Mouse (Mus musculus) forebrain, postnatal 0 days (tissue): ENCODE measurements around the gene Nagpa. TPM values are rescaled to one million over a fixed set of nuclear protein-coding genes. Genes with fewer than 3 reads are reported as not detected.

Experiments
- ATAC-seq: fragments of 200-750 bp; cut with Nextera tagmentation; 2 replicates; pipeline ENCODE4 v1.8.0; 2017; ENCODE audit warnings: mild to moderate bottlenecking, moderate library complexity
- DNase-seq: peaks from one replicate; pipeline ENCODE4 v3.0.0-alpha.2; 2015
- H3K27ac ChIP-seq: fragments of 300-500 bp; sonication (generic); 2 replicates; pipeline ENCODE4 v1.5.1; 2014; ENCODE audit warnings: low read depth, mild to moderate bottlenecking, antibody characterized with exemption, low read length, moderate library complexity, mixed read lengths
- H3K27me3 ChIP-seq: fragments of 300-500 bp; sonication (generic); 2 replicates; pipeline ENCODE4 v1.6.1; 2014; ENCODE audit warnings: mild to moderate bottlenecking, low read length, mixed read lengths; ENCODE audit not compliant: insufficient read depth
- H3K36me3 ChIP-seq: fragments of 300-500 bp; sonication (generic); 2 replicates; pipeline ENCODE4 v1.6.1; 2014; ENCODE audit warnings: mild to moderate bottlenecking, moderate library complexity; ENCODE audit not compliant: insufficient read depth
- H3K4me1 ChIP-seq: fragments of 300-500 bp; sonication (generic); 2 replicates; pipeline ENCODE4 v1.6.1; 2014; ENCODE audit warnings: antibody characterized with exemption; ENCODE audit not compliant: insufficient read depth
- H3K4me2 ChIP-seq: fragments of 300-500 bp; sonication (generic); 2 replicates; pipeline ENCODE4 v1.6.1; 2014; ENCODE audit warnings: low read depth, mild to moderate bottlenecking, moderate library complexity
- H3K4me3 ChIP-seq: fragments of 300-500 bp; sonication (generic); 2 replicates; pipeline ENCODE4 v1.5.1; 2014; ENCODE audit warnings: low read depth, low read length, mixed read lengths
- H3K9ac ChIP-seq: fragments of 300-500 bp; sonication (generic); 2 replicates; pipeline ENCODE4 v1.6.1; 2014; ENCODE audit warnings: mild to moderate bottlenecking
- H3K9me3 ChIP-seq: fragments of 300-500 bp; sonication (generic); 2 replicates; pipeline ENCODE4 v1.6.1; 2016; ENCODE audit warnings: low read length
- CTCF ChIP-seq: sonication (generic); IDR thresholded peaks from 2 replicates; pipeline ENCODE4 v1.5.1; 2016; ENCODE audit warnings: antibody characterized with exemption, control low read depth, low read depth
- WGBS: fragments of 180-500 bp; shearing (Covaris S2); extraction: QIAGEN DNeasy Blood & Tissue Kit; methylation state at CpG from one replicate; pipeline ENCODE4 v1.1.7; 2014; 5-methylcytosine and 5-hydroxymethylcytosine counted together
- polyA plus RNA-seq: library from polyadenylated mRNA; unstranded; fragments of >200 nt; fragmentation: Nextera tagmentation; extraction: Ambion mirVana; gene quantifications from 2 replicates; pipeline ENCODE4 v1.2.1, GENCODE M21; 2015
- total RNA-seq: library from RNA; depleted of rRNA; stranded (reverse); fragments of >200 nt; gene quantifications from 2 replicates; pipeline ENCODE4 v1.2.3, GENCODE M21; 2014

Nagpa gene
- total and polyA plus RNA-seq, 2 experiments from 2014 or later, result 8.8 to 8.9 TPM

- peaks cover 6% of the 10 kb centered on the region; the same call in 1 of the 2 replicates for H3K4me1 ChIP-seq
- ATAC-seq (peak; percentile 32), DNase-seq (no peak)
- no peaks in the 10 kb centered on the region for H3K27me3 ChIP-seq
- no peak overlapping the region for H3K27ac ChIP-seq
- H3K9me3 ChIP-seq, result no peaks in the 10 kb centered on the region
- no peaks in the 10 kb centered on the region; the same call in 1 of the 2 replicates for H3K36me3 ChIP-seq
- peak overlapping the region; percentile 67 for H3K4me3 ChIP-seq
- TF ChIP-seq CTCF, result no peak
- peak overlapping the region; percentile 98 for H3K4me2 ChIP-seq
- H3K9ac ChIP-seq, result peak overlapping the region; percentile 63
- WGBS, result 1% methylated on average over 36 of the region's 36 CpGs
These were observed 612 bp downstream of the Nagpa start for GRCm38 (mm10) chr16:5203200-5203599.

GRCm38 (mm10) chr16:5202681-5203080 lies 1.1 kb downstream of the Nagpa start:
- Histone ChIP-seq H3K4me3 (peak overlapping the region; percentile 67), H3K9me3 (no peaks in the 10 kb centered on the region), H3K27ac (no peak overlapping the region), H3K27me3 (no peaks in the 10 kb centered on the region), H3K9ac (no peak overlapping the region), H3K36me3 (peaks cover 2% of the 10 kb centered on the region; the same call in 1 of the 2 replicates), H3K4me1 (peaks cover 6% of the 10 kb centered on the region; the same call in 1 of the 2 replicates), H3K4me2 (peak overlapping the region; percentile 98)
- 17% methylated on average over 4 of the region's 4 CpGs for WGBS
- peak; percentile 49 for DNase-seq
- ATAC-seq, result no peak
- TF ChIP-seq CTCF, result peak; percentile 62

- Histone ChIP-seq H3K27ac (no peak overlapping the region), H3K4me3 (no peak overlapping the region), H3K36me3 (peaks cover 15% of the 10 kb centered on the region), H3K9ac (no peak overlapping the region), H3K27me3 (no peaks in the 10 kb centered on the region), H3K4me1 (no peaks in the 10 kb centered on the region), H3K4me2 (no peak overlapping the region), H3K9me3 (no peaks in the 10 kb centered on the region)
- no peak for ATAC-seq
- WGBS, result 30% methylated on average over 6 of the region's 6 CpGs
- peak; percentile 58 for TF ChIP-seq CTCF
- peak; percentile 17 for DNase-seq
These were observed 8.7 kb downstream of the Nagpa start for GRCm38 (mm10) chr16:5195080-5195479.

- ATAC-seq (no peak), DNase-seq (no peak)
- no peak overlapping the region for H3K27ac ChIP-seq
- H3K4me3 ChIP-seq, result no peak overlapping the region
- H3K9me3 ChIP-seq, result no peaks in the 10 kb centered on the region
- WGBS, result 80% methylated on average over 7 of the region's 7 CpGs
- H3K27me3 ChIP-seq, result no peaks in the 10 kb centered on the region; the same call in 1 of the 2 replicates
- H3K4me1 ChIP-seq, result no peaks in the 10 kb centered on the region
- no peak overlapping the region for H3K9ac ChIP-seq
- no peak for TF ChIP-seq CTCF
- no peak overlapping the region for H3K4me2 ChIP-seq
- no peaks in the 10 kb centered on the region for H3K36me3 ChIP-seq
These were observed 17.6 kb downstream of the Nagpa start for GRCm38 (mm10) chr16:5186234-5186633.

GRCm38 (mm10) chr16:5185691-5186090 lies 18.1 kb downstream of the Nagpa start:
- ATAC-seq (no peak), DNase-seq (no peak)
- Histone ChIP-seq H3K4me2 (no peak overlapping the region), H3K27me3 (no peaks in the 10 kb centered on the region; the same call in 1 of the 2 replicates), H3K36me3 (no peaks in the 10 kb centered on the region), H3K9ac (no peak overlapping the region), H3K27ac (no peak overlapping the region), H3K4me3 (no peak overlapping the region), H3K9me3 (no peaks in the 10 kb centered on the region), H3K4me1 (no peaks in the 10 kb centered on the region)
- no peak for TF ChIP-seq CTCF
- 65% methylated on average over 7 of the region's 7 CpGs for WGBS

GRCm38 (mm10) chr16:5184956-5185355 lies 18.9 kb downstream of the Nagpa start:
- Histone ChIP-seq H3K27me3 (no peaks in the 10 kb centered on the region; the same call in 1 of the 2 replicates), H3K4me2 (no peak overlapping the region), H3K9ac (no peak overlapping the region), H3K9me3 (no peaks in the 10 kb centered on the region), H3K4me1 (no peaks in the 10 kb centered on the region), H3K27ac (no peak overlapping the region), H3K4me3 (no peak overlapping the region), H3K36me3 (no peaks in the 10 kb centered on the region)
- TF ChIP-seq CTCF, result no peak
- DNase-seq (no peak), ATAC-seq (no peak)
- WGBS, result 75% methylated on average over 5 of the region's 5 CpGs

- H3K9ac ChIP-seq, result no peak overlapping the region
- TF ChIP-seq CTCF, result no peak
- no peak for ATAC-seq
- H3K27ac ChIP-seq, result no peak overlapping the region
- H3K4me2 ChIP-seq, result no peak overlapping the region
- 68% methylated on average over 8 of the region's 8 CpGs for WGBS
- no peaks in the 10 kb centered on the region for H3K9me3 ChIP-seq
- no peak overlapping the region for H3K4me3 ChIP-seq
- H3K36me3 ChIP-seq, result no peaks in the 10 kb centered on the region
- H3K4me1 ChIP-seq, result no peaks in the 10 kb centered on the region
- no peak for DNase-seq
- H3K27me3 ChIP-seq, result no peaks in the 10 kb centered on the region; the same call in 1 of the 2 replicates
These were observed 19.7 kb downstream of the Nagpa start for GRCm38 (mm10) chr16:5184101-5184500.
